Mouse (Mus musculus): ENCODE results near the gene Usp7. TPM values are rescaled to one million over a fixed set of nuclear protein-coding genes. Genes with fewer than 3 reads are reported as not detected.
"Not testable (repeated sequence)": the region's sequence is repeated elsewhere in the genome, so short reads cannot be mapped to it uniquely, and the experiment has no call there.

Gene Usp7
- total RNA-seq, 2 experiments from 2014 or later: 106 to 111 TPM

DNA sequence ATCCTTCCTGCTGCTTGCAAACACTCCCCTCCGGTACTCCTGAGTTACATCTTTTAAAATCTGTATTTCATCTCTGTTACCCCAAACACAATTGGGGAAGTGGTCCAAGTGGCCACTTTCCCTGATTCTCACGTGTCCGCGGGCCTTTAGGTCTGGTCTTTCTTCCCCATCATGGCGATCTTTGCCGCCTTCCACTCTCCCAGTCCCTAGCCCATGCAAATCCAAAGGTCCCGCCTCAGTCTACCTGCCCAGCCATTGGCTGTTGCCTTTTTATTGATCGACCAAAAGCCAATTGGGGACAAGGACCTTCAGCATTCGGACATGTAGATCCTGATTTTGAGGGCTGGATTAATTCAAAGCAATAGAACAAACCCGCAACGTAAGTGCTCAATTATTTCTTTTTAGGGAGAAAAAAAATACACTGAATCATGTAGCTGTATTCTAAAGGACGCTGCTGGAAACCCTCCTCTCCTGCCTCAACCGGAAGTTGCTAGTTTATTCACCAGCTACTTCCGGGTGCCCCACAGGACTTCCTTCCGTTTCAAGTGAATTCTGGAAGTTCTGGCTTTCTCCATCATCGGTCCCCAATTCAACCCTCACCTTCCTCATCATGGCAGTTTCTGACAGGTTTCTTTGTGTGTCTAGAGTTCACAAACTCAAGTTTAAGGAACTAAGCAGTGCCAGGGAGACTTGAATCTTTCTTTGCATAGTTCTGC is 8.8 kb downstream of the Usp7 start:
- no peak for DNase-seq

DNA sequence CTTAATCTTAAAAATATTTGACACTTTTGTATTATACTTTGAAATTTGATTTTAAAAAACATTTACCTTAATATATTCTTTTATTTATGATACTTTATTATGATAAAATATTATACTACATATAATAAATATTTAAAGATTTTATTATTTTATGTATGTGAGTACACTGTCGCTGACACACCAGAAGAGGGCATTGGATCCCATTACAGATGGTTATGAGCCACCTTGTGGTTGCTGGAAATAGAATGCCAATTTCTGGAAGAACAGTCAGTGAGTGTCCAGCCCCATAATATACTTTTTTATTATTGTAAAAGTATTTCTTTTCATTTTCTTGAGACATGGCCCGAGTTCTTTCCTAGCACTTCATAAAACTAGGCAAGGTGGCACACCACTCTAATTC is 10.4 kb downstream of the Usp7 start:
- no peak for DNase-seq

DNA sequence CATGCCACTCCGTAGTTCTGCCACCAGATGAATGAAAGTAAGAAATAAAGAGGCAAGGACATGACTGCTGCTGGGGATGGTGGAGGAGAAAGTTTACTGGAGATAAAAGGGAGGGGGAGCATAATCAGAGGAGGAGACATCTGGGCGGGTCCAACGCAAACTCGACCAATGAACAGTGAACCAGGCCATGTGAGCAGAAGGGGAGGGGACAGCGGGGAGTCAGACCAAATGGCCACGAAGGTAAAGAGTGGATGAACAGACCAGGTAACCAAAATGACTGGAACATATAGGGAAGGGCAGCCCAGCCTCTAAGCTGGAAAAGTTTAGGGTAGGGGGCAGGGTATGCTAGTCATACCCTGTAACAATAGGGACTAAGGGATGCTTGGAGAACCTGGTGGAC is 10.9 kb downstream of the Usp7 start:
- DNase-seq: no peak

DNA sequence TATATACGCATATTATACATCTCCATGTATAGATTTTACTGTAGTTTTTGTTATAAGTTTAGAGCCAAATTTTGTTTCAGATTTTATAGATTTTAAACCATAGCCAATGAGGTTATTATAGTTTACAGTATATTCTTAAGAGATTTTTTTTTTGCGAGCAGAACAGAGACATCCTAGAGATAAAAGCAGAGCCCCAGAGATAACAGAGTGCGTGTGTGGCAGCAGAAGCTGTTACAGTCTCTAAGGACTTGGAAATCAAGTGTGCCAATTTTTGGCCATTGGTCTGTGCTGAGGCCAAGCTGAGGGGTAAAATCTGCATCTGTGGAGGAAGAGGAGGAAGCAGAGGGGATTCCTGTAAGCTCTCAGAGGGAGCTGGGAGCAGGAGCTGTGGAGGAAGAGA is 11.9 kb downstream of the Usp7 start:
- DNase-seq: no peak

DNA sequence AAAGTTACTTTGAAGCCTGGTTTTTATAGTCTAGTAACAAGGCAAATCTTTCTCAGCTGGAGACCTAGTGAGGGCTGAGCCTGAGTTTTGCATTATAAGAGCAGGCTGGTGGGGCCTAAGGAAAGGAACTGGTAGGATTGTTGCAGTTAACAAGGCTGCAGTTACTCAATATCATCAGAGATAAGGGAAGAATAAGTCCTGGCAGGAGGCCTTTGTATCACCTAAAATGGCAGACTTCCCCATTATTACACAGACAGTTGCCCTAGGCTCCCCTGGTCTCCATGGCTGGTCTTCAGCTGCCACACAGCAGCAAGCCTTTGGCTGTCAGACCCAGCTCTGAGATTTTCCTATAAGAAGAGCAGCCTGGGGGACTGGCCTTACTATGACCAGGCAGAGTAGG is 13.4 kb downstream of the Usp7 start:
- no peak for DNase-seq

DNA sequence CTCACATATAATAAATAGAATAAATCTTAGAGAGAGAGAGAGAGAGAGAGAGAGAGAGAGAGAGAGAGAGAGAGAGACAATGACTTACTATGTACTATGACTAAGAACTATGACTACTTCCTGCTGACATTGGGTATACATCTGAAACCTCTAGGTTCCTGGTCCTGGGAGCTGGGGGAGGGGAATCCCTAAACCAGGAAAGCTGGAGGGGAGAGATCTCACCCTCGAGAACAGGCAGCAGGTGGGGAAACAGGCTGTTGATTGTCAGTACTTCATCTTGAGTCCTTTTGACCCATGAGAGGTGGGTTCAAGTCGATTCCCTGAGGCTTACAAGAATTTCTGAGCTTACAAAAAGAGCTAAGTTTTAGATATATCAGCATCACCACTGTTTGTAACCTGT is 14.9 kb downstream of the Usp7 start:
- no peak for DNase-seq

DNA sequence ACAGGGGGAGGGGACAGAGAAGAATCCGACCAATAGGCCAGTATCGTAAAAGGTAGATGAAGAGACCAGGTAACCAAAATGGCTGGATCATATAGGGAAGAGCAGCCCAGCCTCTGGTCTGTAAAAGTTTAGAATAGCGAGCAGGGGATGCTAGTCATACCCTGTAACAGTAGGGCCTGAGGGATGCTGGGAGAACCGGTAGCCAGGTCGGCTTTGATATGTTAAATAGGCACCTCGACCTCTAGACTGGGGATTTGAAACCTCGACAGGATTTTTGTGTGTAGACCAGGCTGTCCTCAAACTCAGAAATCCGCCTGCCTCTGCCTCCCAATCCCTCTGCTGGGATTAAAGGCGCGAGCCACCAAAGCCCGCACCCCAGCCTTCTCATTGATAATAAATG is 15.5 kb downstream of the Usp7 start:
- DNase-seq: no peak

DNA sequence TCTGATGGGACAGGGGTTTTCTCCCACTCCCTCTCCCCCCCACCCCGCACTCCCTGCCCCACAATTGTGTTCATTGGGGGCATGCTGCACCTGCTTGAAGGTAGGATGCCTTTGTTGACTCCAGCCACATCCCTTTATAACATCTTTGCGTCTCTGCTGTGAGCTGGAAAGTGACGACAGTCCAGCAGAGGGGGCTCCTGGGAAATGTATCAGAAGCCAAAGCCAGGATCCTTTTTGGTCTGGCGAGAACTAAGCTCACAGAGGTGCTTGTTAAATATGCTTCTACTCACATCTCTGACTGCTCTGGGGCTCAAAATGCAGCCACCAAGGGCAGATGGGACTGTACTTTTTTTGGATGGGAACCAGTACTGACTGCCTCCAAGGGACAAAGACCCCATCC is 21.0 kb downstream of the Usp7 start:
- DNase-seq: no peak

DNA sequence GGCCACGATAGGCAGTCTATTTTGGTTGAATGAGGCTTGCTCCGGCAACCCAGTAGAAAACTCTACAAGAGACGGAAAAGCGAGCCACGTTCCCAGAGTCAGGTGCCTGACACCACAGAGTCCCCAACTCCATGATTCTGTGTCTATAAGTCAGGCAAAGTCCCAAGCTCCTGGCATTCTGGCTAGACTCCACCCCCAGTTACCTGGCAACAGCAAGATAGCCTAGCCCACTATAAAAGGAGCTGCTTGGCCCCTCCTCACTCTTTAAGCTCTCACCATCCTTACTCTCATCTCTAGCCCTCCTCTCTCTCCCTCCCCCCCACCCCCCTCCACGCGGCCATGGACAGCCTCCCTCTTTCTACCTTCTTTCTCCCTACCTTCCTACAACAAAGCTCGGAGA is 21.8 kb downstream of the Usp7 start:
- DNase-seq: not testable (repeated sequence)

DNA sequence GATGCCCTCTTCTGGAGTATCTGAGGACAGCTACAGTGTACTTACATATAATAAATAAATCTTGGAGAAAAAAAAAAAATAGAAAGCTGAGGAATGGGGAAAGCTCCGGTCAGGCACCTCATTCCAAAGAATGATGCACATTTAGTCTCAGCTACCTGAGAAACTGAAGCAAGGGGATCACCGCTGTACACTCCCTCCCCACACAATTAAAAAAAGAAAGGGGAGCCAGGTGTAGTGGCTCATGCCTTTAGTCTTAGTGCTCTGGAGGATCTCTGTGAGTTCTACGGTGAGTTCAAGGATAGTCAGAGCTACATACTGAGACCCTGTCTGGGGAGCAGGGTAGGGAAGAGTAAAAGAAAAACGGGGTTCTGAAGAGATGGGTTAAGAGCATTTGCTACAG is 22.6 kb downstream of the Usp7 start:
- no peak for DNase-seq

DNA sequence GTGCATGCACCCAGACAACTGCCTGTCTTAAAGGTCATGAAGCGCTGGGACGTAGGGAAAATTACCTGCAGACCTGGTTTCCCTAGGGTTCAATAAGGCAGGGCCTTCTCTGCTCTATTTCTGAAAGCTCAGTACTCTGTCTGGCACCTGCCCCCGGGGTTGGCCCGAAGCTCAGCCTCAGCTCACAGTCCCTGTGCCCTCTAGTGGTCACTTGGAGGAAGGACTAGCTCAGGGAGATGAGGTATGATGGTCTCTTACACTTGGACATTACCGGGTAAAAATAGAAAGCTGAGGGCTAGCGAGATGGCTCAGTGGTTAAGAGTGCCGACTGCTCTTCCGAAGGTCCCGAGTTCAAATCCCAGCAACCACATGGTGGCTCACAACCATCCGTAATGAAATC is 23.0 kb downstream of the Usp7 start:
- peak; percentile 76 to 84 for DNase-seq

DNA sequence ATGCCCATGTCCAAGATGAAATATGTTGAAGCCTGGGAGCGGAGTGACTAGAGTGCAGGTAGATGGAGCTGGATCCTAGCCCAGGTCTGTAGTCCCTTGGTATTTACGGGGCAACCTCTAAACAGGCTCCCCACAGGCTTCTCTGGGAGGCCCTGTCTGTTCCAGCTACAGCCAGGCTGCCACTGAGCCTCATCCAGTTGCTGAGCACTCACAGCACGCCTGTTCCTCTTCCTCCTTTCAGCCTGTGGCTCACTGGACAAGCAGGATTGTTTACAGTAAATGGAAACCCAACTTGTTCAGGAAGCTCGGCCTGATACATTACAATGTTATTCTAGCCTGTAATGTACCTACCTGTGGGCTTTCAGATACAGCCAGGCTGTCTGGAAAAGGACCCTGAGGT is 23.5 kb downstream of the Usp7 start:
- no peak for DNase-seq

DNA sequence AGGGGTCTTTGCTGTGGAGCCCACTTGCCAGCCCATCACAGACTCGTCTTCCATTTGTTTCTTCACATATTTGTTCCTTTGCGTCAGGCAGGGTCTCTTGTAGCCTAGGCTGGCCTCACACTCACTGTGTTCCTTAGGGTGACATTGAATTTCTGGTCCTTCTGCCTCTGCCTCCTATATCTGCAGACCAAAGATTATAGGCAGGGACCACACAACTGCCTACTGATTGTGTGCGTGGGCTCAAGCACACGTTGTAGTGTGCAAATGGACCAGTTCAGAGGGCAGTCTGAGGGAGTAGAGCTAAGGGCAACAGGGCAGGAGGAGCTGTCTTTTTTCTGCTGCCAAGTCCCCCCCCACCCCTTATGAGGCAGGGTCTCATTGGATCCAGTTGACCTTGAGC is 24.0 kb downstream of the Usp7 start:
- DNase-seq: no peak

DNA sequence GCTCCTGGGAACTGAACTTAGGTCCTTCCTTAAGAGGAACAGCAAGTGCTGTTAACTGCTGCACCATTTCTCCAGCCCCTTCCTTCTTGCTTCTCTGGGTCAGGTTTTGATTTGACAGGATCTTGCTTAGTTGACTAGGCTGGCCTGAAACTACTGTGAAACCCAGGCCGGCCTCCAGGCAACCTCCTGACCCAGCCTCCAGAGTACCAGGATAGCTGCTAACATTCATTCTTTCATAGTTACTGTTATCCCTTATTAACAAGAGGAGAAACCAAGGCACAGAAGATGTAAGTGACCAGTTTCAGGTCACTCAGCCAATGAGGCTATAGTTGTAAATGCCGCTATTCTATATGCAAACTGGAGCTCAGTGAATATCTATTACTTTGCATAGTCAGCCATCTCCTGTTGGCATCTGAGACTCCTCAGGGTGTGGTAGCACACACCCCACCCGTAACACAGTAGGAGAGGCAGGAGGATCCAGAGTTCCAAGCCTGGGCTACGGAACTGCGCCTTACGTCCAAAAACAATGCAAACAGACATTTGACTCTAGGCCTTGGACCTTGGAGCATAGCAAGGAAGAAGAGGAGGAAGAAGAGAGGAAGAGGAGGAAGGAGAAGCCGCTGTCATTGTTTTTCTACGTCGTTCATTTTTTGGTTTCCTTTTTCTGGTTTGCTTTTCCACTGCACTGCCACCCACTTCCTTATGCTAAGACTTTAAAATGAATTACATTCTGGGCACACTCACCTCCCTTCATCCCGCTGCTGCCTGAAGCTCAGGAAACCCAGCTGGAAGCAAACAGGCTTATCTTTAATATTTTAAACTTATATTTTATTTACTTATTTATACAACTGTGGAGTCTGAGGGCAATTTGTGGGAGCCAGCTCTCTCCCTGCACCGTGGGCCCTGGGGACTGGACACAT is 24.7 kb downstream of the Usp7 start:
- no peak for DNase-seq

DNA sequence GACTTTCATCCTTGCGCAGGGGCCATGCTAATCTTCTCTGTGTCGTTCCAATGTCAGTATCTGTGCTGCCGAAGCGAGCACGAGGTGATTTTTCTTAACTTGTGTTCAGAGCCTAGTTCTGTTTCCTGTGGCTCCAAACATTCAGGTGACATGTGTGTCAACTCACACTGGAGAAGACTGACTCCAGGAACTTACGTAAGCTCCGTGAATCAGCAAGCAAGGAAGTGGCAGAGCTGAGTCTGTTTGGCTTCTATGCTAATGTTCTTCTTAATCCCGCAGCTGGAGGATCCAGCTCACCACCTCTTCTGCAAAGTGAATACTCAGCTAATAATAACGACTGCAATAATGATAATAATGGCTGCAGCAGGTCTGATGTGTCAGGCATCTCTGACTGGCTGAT is 25.9 kb downstream of the Usp7 start:
- no peak for DNase-seq

DNA sequence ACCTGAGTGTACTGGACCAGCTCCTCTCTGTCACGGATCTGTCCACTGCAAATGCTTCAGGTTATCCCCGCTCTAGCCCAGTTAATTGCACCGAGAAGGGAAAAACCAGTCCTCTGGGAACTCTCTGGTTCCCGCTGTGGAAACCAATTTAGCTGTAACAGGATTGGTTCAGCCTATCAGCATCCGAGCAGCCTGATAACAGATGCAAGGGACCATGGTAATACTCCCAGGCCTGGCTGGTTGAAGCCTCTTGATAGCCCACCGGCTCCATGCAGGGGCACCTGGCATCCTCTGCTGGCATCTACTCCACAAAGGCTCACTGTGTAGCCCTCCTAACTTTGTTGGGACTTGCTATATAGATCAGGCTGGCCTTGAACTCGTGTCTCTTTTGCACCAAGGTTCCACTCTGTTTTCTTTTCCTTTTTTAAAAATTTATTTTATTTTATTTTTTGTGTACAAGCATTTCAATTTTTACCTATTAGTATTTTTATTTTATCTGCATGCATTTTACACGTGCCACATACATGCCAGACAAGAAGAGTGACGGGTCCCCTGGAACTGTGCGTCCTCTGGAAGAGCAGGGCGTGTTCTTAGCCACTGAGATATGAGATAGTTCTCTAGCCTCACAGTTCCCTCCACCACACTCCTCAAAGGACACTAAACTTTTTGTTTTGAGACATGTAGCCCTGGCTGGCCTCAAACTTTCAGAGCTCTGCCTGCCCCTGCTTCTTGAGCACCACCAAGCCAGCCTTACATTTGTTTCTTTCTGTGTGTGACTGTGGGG is 27.8 kb downstream of the Usp7 start:
- DNase-seq: no peak

DNA sequence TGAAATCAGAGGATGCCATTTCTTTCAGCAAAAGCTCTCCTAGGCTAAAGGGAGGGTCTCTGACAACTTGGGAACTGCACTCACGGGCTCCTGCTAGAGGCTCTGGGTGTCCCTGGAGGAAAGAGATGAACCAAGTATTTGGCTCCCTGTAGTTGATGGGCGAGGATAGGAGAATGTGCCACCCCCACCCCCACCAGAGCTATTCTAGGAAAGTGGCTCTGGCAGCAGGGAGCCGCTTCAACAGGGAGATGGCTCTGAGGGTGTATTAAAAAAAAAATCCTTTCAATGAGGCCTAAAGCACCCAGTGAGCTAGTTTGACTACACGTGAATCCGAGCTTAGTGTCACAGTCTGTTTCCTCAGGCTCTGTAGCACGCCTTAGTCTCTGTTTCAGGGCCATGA is 29.1 kb downstream of the Usp7 start:
- no peak for DNase-seq

DNA sequence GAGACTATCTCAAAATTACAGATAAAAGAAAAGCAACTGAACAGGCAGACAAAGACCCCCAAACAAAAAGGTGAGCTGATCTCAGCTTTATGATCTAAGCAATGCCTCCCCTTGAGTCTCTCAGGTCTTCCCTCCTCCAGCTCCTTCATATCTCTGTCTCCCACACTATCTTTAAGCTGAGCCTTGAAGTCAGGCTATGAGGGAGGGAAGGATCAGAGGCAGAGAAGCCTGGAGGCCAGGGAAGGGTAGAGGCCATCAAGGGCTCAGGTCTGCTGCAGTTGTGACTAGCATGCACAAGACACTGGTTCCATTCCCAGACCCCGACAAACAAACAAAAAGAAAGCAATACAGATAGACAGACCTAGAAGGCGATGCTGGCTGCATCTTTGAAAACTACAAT is 30.2 kb downstream of the Usp7 start:
- DNase-seq: no peak

DNA sequence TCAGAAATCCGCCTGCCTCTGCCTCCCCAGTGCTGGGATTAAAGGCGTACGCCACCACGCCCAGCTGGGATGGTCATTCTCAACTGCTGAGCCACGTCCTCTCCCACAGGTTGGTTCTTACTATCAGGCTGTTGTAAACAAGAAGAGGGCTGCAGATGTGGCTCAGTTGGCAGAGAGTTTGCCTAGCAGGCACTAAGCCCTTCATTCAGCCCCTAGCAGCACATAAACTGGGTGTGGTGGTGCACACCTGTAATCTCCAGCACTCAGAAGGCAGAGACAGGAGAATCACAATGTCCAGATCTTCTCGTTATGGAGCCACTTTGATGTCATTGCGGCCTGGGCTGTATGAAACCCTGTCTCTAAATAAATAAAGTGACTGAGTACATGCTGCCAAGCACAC is 31.1 kb downstream of the Usp7 start:
- no peak for DNase-seq

DNA sequence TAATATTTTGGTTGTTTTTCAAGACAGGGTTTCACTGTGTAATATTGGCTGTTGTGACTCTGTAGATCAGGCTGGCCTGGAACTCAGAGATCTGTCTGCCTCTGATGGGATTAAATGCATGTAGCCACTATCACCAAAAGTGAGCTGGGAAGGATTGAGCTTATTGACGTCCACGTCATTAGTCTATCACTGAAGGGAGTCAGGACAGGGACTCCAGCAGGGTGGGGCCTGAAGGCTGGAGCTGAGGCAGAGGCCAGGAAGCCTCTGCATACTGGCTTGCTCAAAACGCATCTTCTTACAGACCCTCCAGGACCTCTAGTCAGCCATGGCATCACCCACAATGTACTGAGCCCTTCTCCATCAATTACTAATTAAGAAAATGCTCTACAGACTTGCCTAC is 33.1 kb downstream of the Usp7 start:
- DNase-seq: no peak

DNA sequence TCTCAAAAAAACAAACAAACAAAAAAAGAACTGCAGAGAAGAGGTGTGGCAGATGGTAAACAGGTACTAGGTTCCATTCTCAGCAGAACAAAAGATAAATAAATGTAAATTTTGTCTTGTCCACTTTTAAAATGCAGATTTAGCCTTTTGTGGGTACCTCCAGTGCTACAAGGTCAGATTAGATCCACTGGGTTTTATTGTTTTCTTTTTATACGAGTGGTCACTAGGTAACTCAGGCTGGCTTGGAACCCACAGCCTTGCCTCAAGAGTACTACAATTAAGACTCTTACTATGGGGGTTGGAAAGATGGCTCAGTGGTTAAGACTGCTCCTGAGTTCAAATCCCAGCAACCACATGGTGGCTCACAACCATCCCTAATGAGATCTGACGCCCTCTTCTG is 33.9 kb downstream of the Usp7 start:
- DNase-seq: no peak

DNA sequence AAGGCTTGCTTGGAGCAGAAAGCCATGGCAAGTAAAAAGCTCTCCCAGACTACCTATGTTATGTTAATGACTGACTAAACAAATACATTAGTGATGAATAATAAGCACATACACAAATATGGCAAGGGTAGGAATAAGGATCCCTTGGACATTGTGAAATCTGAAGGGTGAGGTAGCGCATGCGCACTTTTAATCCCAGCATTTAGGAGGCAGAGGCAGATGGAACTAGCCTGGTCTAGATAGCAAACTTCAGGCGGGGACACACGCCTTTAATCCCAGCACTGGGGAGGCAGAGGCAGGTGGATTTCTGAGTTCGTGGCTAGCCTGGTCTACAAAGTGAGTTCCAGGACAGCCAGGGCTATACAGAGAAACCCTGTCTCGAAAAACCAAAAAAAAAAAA is 34.5 kb downstream of the Usp7 start:
- not testable (repeated sequence) for DNase-seq

DNA sequence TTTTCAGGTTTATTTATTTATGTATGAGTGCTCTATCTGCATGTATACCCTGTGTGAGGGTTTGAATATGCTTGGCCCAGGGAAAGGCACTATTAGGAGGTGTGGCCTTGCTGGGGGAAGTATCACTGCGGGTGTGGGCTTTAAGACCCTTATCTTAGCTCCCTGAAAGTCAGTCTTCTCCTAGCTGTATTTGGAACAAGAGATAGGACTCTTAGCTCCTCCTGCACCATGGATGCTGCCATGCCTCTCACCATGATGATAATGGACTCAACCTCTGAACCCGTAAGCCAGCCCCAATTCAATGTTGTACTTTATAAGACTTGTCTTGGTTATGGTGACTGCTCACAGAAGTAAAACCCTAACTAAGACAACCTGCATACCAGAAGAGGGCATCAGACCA is 39.8 kb downstream of the Usp7 start:
- no peak for DNase-seq

Data from adrenal gland, postnatal 36 days (tissue).